Mouse (Mus musculus) C2C12 (cell line): ENCODE results near the gene Elf1. TPM values are rescaled to one million over a fixed set of nuclear protein-coding genes. Genes with fewer than 3 reads are reported as not detected.

Source experiments
- H3K27me3 ChIP-seq: one replicate; pipeline ENCODE4 v1.6.1; 2011; ENCODE audit not compliant: control insufficient read depth, insufficient read depth, insufficient read length
- H3K36me3 ChIP-seq: one replicate; pipeline ENCODE4 v1.6.1; 2011; ENCODE audit not compliant: control insufficient read depth, insufficient read depth
- H3K4me3 ChIP-seq: one replicate; pipeline ENCODE4 v1.5.1; 2011; ENCODE audit warnings: mild to moderate bottlenecking, control low read depth; ENCODE audit not compliant: poor library complexity, insufficient read depth, severe bottlenecking
- H3K79me2 ChIP-seq: one replicate; pipeline ENCODE4 v1.6.1; 2011; ENCODE audit not compliant: control insufficient read depth, insufficient read depth
- H3K79me3 ChIP-seq: one replicate; pipeline ENCODE4 v1.6.1; 2011; ENCODE audit warnings: low read depth, control low read depth
- H3ac ChIP-seq: one replicate; pipeline ENCODE3; 2011; ENCODE audit warnings: low read depth; ENCODE audit not compliant: control insufficient read depth, insufficient read length
- CEBPB ChIP-seq: IDR thresholded peaks from one replicate; pipeline ENCODE4 v1.6.1; 2011; ENCODE audit warnings: low read depth, mild to moderate bottlenecking, control low read depth, moderate library complexity
- CTCF ChIP-seq: IDR thresholded peaks from one replicate; pipeline ENCODE4 v1.5.1; 2011; ENCODE audit not compliant: control insufficient read depth, insufficient read depth, insufficient read length
- FOSL1 ChIP-seq: IDR thresholded peaks from one replicate; pipeline ENCODE4 v1.8.0; 2011; ENCODE audit warnings: mild to moderate bottlenecking, low read length; ENCODE audit not compliant: poor library complexity, insufficient read depth, severe bottlenecking
- MAX ChIP-seq: IDR thresholded peaks from one replicate; pipeline ENCODE4 v1.6.1; 2011; ENCODE audit warnings: mild to moderate bottlenecking, control low read depth
- MYOD1 ChIP-seq: IDR thresholded peaks from one replicate; pipeline ENCODE4 v1.6.1; 2011; ENCODE audit warnings: low read depth; ENCODE audit not compliant: control insufficient read depth, insufficient read length
- MYOG ChIP-seq: IDR thresholded peaks from one replicate; pipeline ENCODE4 v1.6.1; 2011; ENCODE audit not compliant: control insufficient read depth, insufficient read length; ENCODE audit errors: extremely low read depth
- USF1 ChIP-seq: IDR thresholded peaks from one replicate; pipeline ENCODE4 v1.6.1; 2011; ENCODE audit warnings: low read depth, mild to moderate bottlenecking, control low read depth, moderate library complexity
- polyA plus RNA-seq: library from polyadenylated mRNA; unstranded; fragments of >200 nt; fragmentation: generic; extraction: Trizol; gene quantifications from one replicate; pipeline ENCODE4 v1.2.1, GENCODE M21; 2012; ENCODE audit warnings: missing spikeins

The Elf1 gene
- polyA plus RNA-seq, 1 experiment = 3.4 TPM

DNA sequence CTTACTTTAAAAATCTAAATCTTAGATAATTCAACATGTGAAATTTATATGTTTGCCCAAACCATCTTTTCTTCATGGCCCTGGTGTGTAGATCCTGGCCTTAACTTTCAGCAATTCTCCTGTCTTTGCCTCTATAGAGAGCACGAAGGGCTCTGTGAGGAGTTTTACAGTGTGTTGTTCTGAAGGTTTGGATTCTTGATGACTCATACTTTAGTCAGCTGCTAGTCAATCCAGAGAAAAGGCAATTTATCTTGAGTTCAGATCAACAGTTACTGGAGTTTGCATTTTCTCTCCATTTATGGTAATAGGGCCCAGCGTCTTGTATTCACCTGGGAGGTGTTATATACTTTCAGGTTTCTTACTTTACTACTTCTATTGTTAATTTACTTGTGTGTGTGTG is 70.9 kb downstream of the Elf1 start:
- TF ChIP-seq FOSL1 = peak; percentile 64
- no peak for TF ChIP-seq MYOG
- peaks cover 9% of the 10 kb centered on the region for H3K79me2 ChIP-seq
- H3ac ChIP-seq = no peak overlapping the region
- H3K36me3 ChIP-seq = no peaks in the 10 kb centered on the region
- H3K27me3 ChIP-seq = no peaks in the 10 kb centered on the region
- no peak overlapping the region for H3K4me3 ChIP-seq
- H3K79me3 ChIP-seq = peaks cover 7% of the 10 kb centered on the region

DNA sequence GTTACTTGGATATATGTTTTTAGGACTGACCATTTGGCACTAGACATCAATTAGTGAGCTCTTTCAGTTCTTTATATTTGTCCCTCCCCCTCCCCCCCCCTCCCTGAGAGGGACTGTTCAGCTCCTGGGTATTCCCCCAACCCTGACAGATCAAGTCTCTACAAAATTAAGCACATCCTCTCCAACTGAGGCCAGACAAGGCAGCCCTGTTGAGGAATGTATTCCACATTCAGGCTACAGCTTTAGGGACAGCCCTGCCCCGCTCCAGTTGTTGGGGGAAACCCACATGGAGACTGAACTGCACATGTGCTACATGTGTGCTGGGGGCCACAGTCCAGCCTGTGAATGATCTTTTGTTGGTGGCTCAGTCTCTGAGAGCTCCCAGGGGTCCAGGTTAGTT is 71.9 kb downstream of the Elf1 start:
- Histone ChIP-seq H3K79me3 (peaks cover 7% of the 10 kb centered on the region), H3K4me3 (no peak overlapping the region), H3K79me2 (peaks cover 9% of the 10 kb centered on the region), H3K36me3 (no peaks in the 10 kb centered on the region), H3ac (no peak overlapping the region), H3K27me3 (no peaks in the 10 kb centered on the region)
- TF ChIP-seq FOSL1 = no peak
- no peak for TF ChIP-seq CTCF
- no peak for TF ChIP-seq MYOD1
- TF ChIP-seq MAX = no peak
- TF ChIP-seq USF1 = no peak
- no peak for TF ChIP-seq MYOG
- TF ChIP-seq CEBPB = no peak

DNA sequence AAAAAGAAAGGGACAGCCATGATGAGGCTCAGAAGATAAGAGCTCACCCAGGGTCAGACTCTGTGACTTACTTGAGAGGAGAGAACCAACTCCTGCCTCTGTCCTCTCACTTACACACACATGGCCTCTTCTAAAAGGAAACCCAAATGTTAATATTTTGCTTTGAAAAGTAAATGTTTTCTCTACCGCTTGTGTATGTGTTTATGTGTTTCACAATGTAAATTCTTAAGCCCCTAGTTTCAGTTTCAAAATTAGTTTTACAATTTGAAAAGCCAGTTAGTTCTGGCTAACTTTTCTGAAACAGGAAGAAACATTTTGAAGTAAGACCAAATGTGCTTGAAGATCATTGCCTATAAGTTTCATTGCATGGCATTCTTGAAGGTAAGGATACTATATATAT is 76.8 kb downstream of the Elf1 start:
- no peaks in the 10 kb centered on the region for H3K27me3 ChIP-seq
- H3K4me3 ChIP-seq = no peak overlapping the region
- H3ac ChIP-seq = no peak overlapping the region
- TF ChIP-seq CTCF = no peak
- TF ChIP-seq MYOG = no peak
- TF ChIP-seq MAX = no peak
- TF ChIP-seq USF1 = no peak
- TF ChIP-seq CEBPB = no peak
- H3K79me2 ChIP-seq = no peaks in the 10 kb centered on the region
- H3K36me3 ChIP-seq = no peaks in the 10 kb centered on the region
- H3K79me3 ChIP-seq = peaks cover 4% of the 10 kb centered on the region

DNA sequence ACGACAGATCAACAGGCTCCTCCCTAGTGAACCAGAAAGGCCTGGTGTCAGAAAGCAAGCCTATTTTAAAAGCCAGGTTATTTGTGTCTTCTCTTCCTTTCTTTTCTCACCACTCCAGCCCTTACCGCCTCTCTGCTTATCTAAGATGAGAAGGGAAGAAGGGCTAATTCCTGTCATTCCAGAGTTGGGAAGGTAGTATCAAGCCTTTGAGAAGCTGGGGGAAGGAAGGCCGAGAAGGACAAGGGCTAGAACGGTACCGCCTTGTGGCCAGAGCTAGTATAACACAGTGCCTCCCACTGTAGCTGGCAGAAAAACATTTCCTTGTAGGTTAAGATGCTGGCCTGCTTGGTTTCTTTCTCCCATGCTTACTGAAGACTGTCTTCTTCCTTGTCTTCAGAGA is 81.8 kb downstream of the Elf1 start:
- Histone ChIP-seq H3K79me3 (no peaks in the 10 kb centered on the region), H3ac (no peak overlapping the region), H3K79me2 (no peaks in the 10 kb centered on the region), H3K4me3 (no peak overlapping the region), H3K27me3 (no peaks in the 10 kb centered on the region), H3K36me3 (no peaks in the 10 kb centered on the region)
- TF ChIP-seq MYOG (no peak), FOSL1 (no peak), CTCF (peak; percentile 44), USF1 (no peak)

DNA sequence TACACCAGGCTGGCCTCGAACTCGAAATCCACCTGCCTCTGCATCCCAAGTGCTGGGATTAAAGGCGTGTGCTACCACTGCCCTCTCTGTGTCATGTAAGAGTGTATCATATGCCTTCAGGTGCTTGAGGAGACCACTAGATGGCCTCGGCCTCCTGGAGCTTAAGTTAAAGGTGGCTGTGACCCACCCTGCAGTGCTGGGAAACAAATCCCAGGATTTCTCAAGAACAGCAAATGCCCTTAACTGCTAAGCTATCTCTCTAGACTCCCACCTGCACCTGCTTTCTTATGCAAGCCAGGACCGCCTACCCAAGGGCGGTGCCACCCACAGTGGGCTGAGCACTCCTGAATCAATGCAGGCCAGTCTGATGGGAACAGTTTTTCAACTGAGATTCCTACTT is 83.8 kb downstream of the Elf1 start:
- Histone ChIP-seq H3K79me2 (no peaks in the 10 kb centered on the region), H3ac (no peak overlapping the region), H3K4me3 (no peak overlapping the region), H3K79me3 (no peaks in the 10 kb centered on the region), H3K36me3 (no peaks in the 10 kb centered on the region), H3K27me3 (no peaks in the 10 kb centered on the region)
- TF ChIP-seq MAX = no peak
- TF ChIP-seq MYOD1 = no peak
- no peak for TF ChIP-seq CTCF
- TF ChIP-seq USF1 = no peak
- no peak for TF ChIP-seq MYOG
- no peak for TF ChIP-seq FOSL1
- TF ChIP-seq CEBPB = no peak

DNA sequence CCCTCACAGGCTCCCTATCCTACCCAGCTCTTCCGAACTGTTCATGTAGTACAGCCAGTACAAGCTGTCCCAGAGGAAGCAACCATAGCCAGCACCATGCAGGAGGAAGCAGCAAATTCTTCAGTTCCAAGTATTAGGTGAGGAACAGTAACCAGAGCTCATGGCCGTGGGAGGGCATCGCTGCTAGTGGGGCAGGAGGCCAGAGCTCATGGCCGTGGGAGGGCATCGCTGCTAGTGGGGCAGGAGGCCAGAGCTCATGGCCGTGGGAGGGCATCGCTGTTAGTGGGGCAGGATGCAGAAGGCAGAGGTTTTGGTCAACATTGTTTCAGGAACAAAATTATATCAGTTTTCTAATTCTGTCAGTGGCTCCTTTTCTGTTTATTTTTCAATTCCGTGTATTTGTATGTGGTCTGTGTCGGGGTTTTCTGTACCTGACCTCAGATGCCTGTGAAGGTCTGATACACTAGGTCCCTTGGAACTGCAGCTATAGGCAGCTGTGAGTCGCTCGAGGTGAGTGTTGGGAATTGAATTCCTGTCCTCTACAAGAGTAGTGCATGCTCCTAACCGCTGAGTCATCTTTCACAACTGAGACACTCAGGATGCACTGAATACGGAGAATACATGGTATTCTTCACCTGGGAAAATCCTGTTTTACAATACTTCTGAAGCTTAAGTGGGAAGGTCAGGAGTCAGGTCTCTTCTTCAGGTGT is 92.6 kb downstream of the Elf1 start:
- Histone ChIP-seq H3K27me3 (no peaks in the 10 kb centered on the region), H3K79me2 (no peaks in the 10 kb centered on the region), H3K36me3 (peaks cover 8% of the 10 kb centered on the region), H3K79me3 (no peaks in the 10 kb centered on the region), H3K4me3 (no peak overlapping the region), H3ac (no peak overlapping the region)
- no peak for TF ChIP-seq MAX
- TF ChIP-seq MYOG = no peak
- TF ChIP-seq CTCF = no peak
- TF ChIP-seq MYOD1 = no peak
- TF ChIP-seq USF1 = no peak
- TF ChIP-seq CEBPB = no peak
- no peak for TF ChIP-seq FOSL1
